Mouse (Mus musculus): ENCODE results near the gene Carmil1. TPM values are rescaled to one million over a fixed set of nuclear protein-coding genes. Genes with fewer than 3 reads are reported as not detected.

Gene Carmil1
- polyA plus RNA-seq (2012) = 0.01 and 0.04 TPM in 2 replicates

- TF ChIP-seq GATA1 (IDR thresholded peaks at IDR 0.05; ENCODE audit: low read length) = no peak
Observed at GRCm38 (mm10) chr13:24280439-24281431, at the start of gene Carmil1. TSS of gene Carmil1 (minus strand) at chr13:24280795.

GRCm38 (mm10) chr13:24330128-24330527 is 49.5 kb upstream of the Carmil1 start:
- TF ChIP-seq GATA1 (IDR thresholded peaks at IDR 0.05; ENCODE audit: low read length) = no peak

GRCm38 (mm10) chr13:24328036-24328817 is 47.6 kb upstream of the Carmil1 start:
- no peak for TF ChIP-seq GATA1 (IDR thresholded peaks at IDR 0.05; ENCODE audit: low read length)

GRCm38 (mm10) chr13:24327201-24327600 is 46.6 kb upstream of the Carmil1 start, which contains the start of gene Cmah:
TSS of gene Cmah (plus strand) at chr13:24327404.
- TF ChIP-seq GATA1 (IDR thresholded peaks at IDR 0.05; ENCODE audit: low read length) = no peak

- no peak for TF ChIP-seq GATA1 (IDR thresholded peaks at IDR 0.05; ENCODE audit: low read length)
Observed at GRCm38 (mm10) chr13:24321313-24321712, 40.7 kb upstream of the Carmil1 start.

- no peak for TF ChIP-seq GATA1 (IDR thresholded peaks at IDR 0.05; ENCODE audit: low read length)
Observed at GRCm38 (mm10) chr13:24318618-24319017, 38.0 kb upstream of the Carmil1 start.

GRCm38 (mm10) chr13:24316563-24316962 is 36.0 kb upstream of the Carmil1 start:
- no peak for TF ChIP-seq GATA1 (IDR thresholded peaks at IDR 0.05; ENCODE audit: low read length)

- TF ChIP-seq GATA1 (IDR thresholded peaks at IDR 0.05; ENCODE audit: low read length) = no peak
Observed at GRCm38 (mm10) chr13:24311011-24311940, 30.7 kb upstream of the Carmil1 start.

GRCm38 (mm10) chr13:24306248-24306647 is 25.7 kb upstream of the Carmil1 start:
- no peak for TF ChIP-seq GATA1 (IDR thresholded peaks at IDR 0.05; ENCODE audit: low read length)

GRCm38 (mm10) chr13:24305486-24305885 is 24.9 kb upstream of the Carmil1 start:
- TF ChIP-seq GATA1 (IDR thresholded peaks at IDR 0.05; ENCODE audit: low read length) = no peak

GRCm38 (mm10) chr13:24297252-24297651 is 16.7 kb upstream of the Carmil1 start:
- TF ChIP-seq GATA1 (IDR thresholded peaks at IDR 0.05; ENCODE audit: low read length) = no peak

- TF ChIP-seq GATA1 (IDR thresholded peaks at IDR 0.05; ENCODE audit: low read length) = no peak
Observed at GRCm38 (mm10) chr13:24287381-24287780, 6.8 kb upstream of the Carmil1 start.

GRCm38 (mm10) chr13:24279762-24280438 is 695 bp downstream of the Carmil1 start:
- no peak for TF ChIP-seq GATA1 (IDR thresholded peaks at IDR 0.05; ENCODE audit: low read length)

- TF ChIP-seq GATA1 (IDR thresholded peaks at IDR 0.05; ENCODE audit: low read length) = no peak
Observed at GRCm38 (mm10) chr13:24279407-24279761, 1.2 kb downstream of the Carmil1 start.
